Mouse (Mus musculus): Measurements from ENCODE around the gene Aldh6a1.

The Aldh6a1 gene

GRCm38 (mm10) chr12:84408819-84409507, 41.8 kb downstream of the Aldh6a1 start, which contains the start of the genes Entpd5 and Bbof1:
Entpd5 (minus strand) TSS chr12:84409029.
Bbof1 (plus strand) TSS chr12:84409071.
- peak; percentile 82 to 90 for DNase-seq (ENCODE audit: low spot score in 2 of 2)

GRCm38 (mm10) chr12:84407874-84408818, 42.7 kb downstream of the Aldh6a1 start:
- no peak for DNase-seq (ENCODE audit: low spot score in 2 of 2)

GRCm38 (mm10) chr12:84407259-84407658, 43.5 kb downstream of the Aldh6a1 start:
- DNase-seq (ENCODE audit: low spot score in 2 of 2): no peak

GRCm38 (mm10) chr12:84404541-84404940, 46.3 kb downstream of the Aldh6a1 start:
- DNase-seq (ENCODE audit: low spot score in 2 of 2): no peak

GRCm38 (mm10) chr12:84402923-84403322, 47.9 kb downstream of the Aldh6a1 start:
- DNase-seq (ENCODE audit: low spot score in 2 of 2): no peak

- peak; percentile 40 to 55 for DNase-seq (ENCODE audit: low spot score in 2 of 2)
These were observed 50.2 kb downstream of the Aldh6a1 start for GRCm38 (mm10) chr12:84400653-84401052.

GRCm38 (mm10) chr12:84400068-84400467, 50.7 kb downstream of the Aldh6a1 start:
- no peak for DNase-seq (ENCODE audit: low spot score in 2 of 2)

GRCm38 (mm10) chr12:84399663-84400062, 51.1 kb downstream of the Aldh6a1 start:
- DNase-seq (ENCODE audit: low spot score in 2 of 2): peak; percentile 13 to 36

- peak in 1 of 2 experiments; percentile 34 for DNase-seq (ENCODE audit: low spot score in 2 of 2)
These were observed 51.7 kb downstream of the Aldh6a1 start for GRCm38 (mm10) chr12:84399135-84399534.

GRCm38 (mm10) chr12:84398629-84399028, 52.2 kb downstream of the Aldh6a1 start:
- no peak for DNase-seq (ENCODE audit: low spot score in 2 of 2)

GRCm38 (mm10) chr12:84397685-84398084, 53.1 kb downstream of the Aldh6a1 start:
- no peak for DNase-seq (ENCODE audit: low spot score in 2 of 2)

- DNase-seq (ENCODE audit: low spot score in 2 of 2): no peak
These were observed 53.7 kb downstream of the Aldh6a1 start for GRCm38 (mm10) chr12:84396947-84397679.

- no peak for DNase-seq (ENCODE audit: low spot score in 2 of 2)
These were observed 57.0 kb downstream of the Aldh6a1 start for GRCm38 (mm10) chr12:84393847-84394246.

GRCm38 (mm10) chr12:84392681-84393080, 58.1 kb downstream of the Aldh6a1 start:
- DNase-seq (ENCODE audit: low spot score in 2 of 2): no peak

GRCm38 (mm10) chr12:84390336-84390735, 60.5 kb downstream of the Aldh6a1 start:
- DNase-seq (ENCODE audit: low spot score in 2 of 2): no peak

- no peak for DNase-seq (ENCODE audit: low spot score in 2 of 2)
These were observed 61.9 kb downstream of the Aldh6a1 start for GRCm38 (mm10) chr12:84388774-84389400.

- DNase-seq (ENCODE audit: low spot score in 2 of 2): no peak
These were observed 62.7 kb downstream of the Aldh6a1 start for GRCm38 (mm10) chr12:84388097-84388496.

GRCm38 (mm10) chr12:84385408-84385807, 65.4 kb downstream of the Aldh6a1 start:
- DNase-seq (ENCODE audit: low spot score in 2 of 2): no peak

GRCm38 (mm10) chr12:84384644-84385081, 66.1 kb downstream of the Aldh6a1 start:
- DNase-seq (ENCODE audit: low spot score in 2 of 2): peak; percentile 59 to 77

- no peak for DNase-seq (ENCODE audit: low spot score in 2 of 2)
These were observed 68.4 kb downstream of the Aldh6a1 start for GRCm38 (mm10) chr12:84382369-84382768.
